Mouse (Mus musculus): ENCODE data around the gene Pwp2. TPM values are rescaled to one million over a fixed set of nuclear protein-coding genes. Genes with fewer than 3 reads are reported as not detected.
"Not testable (repeated sequence)": the region's sequence is repeated elsewhere in the genome, so short reads cannot be mapped to it uniquely, and the experiment has no call there.

The Pwp2 gene
- total RNA-seq, 2 experiments from 2014 or later, result 18.1 to 21.0 TPM

DNA sequence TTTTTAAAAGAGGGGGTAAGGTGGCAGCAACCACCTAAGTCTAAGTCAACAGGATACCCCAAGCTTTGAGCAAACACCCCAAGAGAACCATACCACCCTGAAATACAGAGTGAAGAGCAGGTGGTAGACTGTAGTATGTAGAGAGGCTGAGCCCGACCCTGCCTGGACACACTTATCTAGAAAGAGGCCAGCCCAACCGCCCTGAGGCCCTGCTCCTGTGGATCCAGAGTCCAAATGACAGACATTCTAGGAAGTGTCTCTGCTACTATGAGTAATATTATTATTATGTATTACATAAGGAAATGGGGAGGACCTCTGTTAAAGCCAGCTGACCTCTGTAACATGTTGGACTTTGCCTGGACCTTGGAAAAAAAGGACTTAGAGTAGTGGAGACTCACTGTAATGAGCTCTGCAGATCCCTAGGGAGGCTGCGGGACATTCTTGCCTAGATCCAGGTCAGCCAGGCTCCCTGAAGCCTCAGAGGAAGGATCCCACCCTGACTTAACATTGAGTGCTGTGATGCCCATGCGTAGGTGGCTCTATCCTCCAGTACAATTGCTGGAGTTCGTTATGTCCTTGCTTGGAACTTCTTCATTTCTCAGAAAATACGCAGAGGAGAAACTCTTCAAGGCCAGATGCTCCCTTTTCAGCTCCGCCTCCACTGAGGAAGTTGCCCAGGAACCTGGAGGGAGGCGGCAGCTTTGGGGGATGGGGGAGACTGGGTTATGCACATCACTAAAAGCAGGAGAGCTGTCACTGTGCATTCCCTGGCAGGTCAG is 41.0 kb downstream of the Pwp2 start:
- no peak for DNase-seq (ENCODE audit: low spot score in 2 of 2)

DNA sequence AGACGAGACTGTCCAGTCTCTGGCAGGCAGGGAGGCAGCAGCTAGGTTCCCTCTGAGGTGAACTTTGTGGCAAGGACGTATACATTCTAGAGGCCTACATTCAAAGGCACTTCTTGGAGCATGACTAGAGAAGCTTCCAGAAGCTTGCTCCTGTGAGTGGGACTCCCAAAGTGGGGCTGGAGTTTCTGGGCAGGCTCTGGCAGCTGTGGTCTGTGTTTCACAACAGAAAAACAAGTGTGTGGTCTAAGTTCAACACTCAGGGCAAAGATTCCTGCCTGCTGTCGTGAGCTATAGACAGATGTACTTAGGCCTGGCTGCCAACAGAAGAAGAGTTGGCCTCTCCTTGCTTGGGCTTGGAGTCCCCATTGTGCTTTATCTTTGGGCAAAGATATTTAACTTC is 44.1 kb downstream of the Pwp2 start:
- no peak for DNase-seq (ENCODE audit: low spot score in 2 of 2)

DNA sequence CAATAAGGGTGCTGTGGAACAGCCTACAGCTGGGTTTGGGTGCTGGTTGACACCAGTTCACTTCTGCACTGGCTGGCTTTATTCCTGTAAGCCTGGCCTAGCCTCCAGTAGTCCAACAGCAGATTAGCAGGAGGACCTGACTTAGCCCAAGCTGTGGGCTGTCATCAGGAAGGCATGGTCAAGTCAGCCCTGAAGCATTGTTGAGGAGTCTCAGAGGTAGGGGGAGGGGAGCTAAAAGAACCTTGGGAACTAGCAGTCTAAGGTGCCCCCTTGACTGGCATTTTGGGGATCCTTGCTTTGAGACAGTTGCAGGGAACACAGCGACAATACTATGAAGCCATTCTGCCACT is 44.7 kb downstream of the Pwp2 start:
- no peak for DNase-seq (ENCODE audit: low spot score in 2 of 2)

DNA sequence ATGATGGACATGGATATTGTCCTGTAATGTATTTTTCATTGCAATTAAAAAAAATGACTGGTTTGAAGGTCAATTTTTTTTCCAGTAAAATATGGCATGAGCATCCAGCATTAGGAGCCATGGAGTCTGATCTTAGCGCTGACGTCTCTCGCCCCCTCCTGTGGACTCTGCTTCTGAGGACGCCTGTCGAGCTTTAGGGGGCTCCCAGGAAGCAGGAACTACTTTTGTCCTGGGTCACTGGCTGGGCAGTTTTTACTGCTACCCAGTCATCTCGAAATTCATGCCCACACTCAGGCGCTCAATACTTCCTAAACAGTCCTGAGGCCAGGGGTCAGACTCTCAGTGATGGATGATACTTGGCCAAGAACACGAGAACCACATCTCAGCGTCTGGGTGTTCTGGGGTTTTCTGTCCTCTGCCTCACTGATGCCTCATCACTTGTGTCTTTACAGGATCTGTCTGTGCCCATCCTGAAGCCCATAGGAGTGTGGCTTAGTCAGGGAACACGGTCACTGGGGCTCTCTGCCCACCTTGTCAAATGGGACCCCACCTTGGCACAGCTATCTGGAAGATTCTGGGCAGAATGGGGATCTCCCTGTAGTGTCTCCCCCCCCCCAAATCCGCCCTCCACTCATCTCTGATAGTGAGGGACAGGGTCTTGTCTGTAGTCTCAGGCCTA is 45.2 kb downstream of the Pwp2 start:
- no peak for DNase-seq (ENCODE audit: low spot score in 2 of 2)

DNA sequence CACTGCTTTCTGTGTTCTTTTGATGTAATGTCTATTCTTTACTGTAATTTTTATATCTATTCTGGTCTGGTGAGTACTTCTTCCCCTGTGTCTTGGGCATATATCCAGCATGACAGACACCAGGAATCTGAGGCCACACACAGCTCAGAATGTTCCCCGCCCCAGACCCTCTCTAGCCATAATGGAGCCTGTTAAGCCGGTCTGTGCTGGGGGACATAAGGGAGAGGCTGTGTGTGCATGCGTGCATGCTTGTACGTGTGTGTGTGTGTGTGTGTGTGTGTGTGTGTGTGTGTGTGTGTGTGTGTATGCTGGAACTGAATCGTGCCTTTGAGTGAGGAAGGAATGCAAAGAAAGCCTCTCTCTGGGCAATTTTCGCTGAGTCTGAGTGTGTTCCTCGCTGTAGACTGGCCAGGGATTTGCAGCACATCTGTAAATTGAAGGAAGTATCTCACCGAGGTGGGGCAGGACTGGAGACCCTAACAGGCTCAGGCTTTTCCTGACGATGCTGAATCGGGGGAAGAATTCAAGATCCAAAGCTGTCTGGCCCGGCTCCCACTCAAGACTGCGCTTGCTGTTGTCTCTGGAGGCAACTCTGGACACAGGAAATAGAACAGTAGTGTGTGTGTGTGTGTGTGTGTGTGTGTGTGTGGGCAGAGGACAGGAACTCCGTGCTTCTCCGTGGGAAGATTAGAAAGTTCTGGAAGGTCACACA is 46.0 kb downstream of the Pwp2 start:
- DNase-seq (ENCODE audit: low spot score in 2 of 2), result no peak

DNA sequence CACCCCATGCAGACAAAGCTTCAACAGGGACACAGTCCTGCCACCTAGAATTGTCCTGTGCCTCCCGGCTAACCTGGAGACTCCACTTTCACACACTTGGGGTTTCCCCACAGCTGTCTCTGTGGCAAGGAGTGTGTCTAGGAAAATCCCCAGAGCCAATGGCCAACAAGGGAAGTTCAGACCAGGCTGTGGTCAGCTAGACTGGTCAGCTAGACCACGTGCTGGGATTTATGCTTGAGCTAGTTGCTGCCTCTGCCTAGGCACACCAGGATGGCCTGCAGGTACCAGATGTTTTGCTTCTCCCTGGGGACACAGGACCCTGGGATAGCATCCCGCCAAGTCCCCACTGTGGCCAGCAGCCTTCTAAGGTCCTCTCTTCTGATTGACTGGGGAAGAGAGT is 47.8 kb downstream of the Pwp2 start:
- no peak for DNase-seq (ENCODE audit: low spot score in 2 of 2)

DNA sequence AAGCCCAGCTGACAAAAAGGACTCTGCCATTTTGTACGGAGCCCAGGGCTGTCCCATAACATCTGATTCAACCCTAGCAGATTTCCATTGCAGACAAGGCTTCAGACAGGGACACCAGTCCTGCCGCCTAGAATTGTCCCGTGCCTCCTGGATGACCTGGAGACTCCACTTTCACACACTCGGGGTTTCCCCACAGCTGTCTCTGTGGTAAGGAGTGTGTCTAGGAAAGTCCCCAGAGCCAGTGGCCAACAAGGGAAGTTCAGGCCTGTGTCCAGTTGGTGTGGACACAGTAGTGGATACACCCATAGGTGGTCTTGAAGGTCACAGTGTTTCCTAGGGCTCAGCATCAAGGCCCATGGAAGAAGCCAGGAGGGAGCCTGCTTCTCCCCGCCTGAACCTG is 49.0 kb downstream of the Pwp2 start:
- no peak for DNase-seq (ENCODE audit: low spot score in 2 of 2)

DNA sequence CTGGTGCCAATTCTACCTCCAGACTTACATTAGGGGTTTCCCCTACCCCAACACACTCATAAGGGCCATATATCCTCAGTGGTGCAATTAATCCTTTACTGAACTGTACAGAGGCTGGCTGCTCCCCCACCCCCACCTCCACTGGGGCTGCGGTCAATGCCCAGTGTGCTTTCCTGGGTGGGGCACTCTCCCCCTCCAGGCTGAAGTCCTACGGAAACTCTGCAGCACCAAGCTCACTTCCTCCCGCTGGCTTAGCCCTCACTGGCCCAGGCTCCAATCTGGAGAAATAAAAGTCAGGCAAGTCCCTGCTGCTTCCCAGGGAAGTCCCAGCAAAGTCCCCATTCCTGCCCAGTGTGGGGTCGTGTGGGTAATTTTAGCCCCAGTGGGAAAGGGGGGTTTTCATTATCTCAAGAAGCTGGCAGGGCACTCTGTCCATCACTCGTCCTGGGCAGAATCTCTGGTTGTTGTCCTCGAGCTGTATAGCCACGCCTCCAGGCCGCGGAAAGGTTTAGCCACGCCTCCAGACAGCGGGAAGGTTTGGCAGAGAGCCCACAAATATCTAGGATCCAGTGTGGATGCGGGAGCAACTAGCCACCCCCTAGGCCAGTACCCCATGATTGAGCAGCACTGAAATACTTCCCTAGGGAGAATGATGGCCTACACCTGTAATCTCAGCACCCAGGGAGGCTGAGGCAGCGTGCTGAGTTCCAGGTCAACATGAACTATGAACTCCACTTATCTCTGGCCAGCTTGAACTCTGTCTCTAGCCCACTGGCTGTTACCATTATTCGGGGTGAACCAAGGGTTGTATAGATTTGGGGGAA is 49.8 kb downstream of the Pwp2 start:
- DNase-seq (ENCODE audit: low spot score in 2 of 2), result no peak

DNA sequence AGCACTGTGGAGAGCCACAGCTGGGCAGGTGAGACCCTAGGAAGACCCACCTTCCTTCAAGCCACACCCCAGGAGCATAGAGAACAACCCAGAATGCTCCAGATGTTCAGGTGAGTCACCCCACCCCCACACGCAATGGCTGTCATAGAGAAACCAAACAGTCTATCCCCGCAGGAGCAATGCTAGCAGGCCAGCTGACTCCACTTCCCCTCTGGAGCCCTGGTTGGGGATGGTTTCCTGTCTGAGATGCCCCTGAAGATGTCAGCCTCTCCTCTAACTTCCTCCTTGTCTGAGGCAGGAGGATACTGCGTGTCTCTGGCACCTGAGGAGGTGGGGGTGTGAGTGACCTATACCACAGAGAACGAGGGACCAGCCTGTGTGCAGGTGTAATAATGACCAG is 50.5 kb downstream of the Pwp2 start:
- no peak for DNase-seq (ENCODE audit: low spot score in 2 of 2)

DNA sequence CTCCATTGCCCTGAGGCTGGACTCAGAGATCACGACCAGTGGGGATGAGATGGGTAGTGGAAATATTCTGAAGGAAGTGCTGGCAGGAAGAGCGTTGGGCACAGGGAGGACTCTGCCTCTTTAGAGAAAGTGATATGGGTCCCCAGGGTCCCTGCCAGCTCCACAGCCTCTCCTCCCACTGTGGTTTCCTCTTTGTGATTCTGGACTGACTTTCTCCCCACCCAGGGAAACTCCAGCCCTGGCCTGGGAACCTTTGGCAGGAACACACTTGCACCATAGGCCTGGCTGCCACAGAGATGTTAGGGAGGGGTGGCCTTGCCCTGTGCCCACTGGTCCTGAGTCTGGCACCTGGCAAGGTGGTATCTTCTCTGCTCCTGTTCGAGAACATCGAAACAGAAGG is 55.0 kb downstream of the Pwp2 start:
- DNase-seq (ENCODE audit: low spot score in 2 of 2), result no peak

DNA sequence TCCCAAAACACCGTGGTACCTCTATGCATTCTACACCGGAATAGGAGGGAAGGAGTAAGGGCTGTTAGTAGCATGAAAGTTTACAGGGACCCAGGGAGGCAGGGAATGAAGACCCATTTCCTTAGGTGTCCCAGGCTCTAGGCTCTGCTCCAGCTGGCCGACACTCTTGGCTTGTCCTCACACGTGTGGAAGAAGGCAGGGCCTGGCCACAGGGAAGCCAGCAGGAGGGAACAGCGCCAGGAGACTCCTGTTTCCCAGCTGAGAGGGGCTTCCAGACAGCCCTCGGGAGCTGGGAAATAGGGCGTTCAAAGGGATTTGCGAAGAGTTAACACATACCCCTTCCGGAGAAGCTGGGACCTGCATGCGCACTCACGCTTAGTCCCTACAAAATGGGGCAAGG is 55.5 kb downstream of the Pwp2 start:
- peak; percentile 29 to 53 for DNase-seq (ENCODE audit: low spot score in 2 of 2)

DNA sequence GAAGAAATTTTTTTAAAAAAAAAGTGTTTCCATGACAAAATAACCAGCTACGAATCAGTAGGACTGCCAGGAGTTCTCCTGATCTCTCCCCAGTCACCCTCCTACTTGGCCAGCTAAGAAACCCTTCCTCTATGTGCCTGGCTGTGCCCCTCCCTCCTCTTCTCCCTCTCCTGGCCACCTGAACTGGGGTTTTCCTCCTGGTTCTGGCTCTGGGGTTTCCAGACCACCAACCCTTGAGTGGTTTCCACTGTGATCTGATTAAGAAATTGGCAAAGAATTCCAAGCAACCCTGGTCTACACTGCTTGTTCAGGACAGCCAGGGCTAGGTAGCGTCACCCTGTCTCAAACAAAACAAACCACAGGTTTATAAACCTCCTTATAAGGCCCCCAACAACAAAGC is 56.3 kb downstream of the Pwp2 start:
- no peak for DNase-seq (ENCODE audit: low spot score in 2 of 2)

DNA sequence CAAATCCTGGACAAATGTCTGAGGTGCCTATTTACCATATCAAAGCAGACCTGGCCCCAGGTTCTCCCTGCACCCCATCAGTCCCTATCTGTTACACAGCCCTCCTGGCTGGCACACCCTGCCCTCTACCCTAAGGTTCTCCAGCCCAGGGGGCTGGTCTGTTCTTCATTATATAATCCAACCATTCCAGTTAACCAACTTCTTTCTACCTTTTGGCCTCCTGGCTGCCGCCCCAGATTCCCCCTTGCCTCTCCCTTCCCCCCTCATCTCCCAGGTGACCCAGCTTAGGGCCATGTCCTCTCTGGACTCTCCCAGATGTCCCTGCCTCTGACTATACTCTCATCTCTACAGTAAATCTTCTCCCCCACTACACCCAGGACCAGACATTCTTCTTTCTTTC is 57.0 kb downstream of the Pwp2 start:
- DNase-seq (ENCODE audit: low spot score in 2 of 2), result no peak

DNA sequence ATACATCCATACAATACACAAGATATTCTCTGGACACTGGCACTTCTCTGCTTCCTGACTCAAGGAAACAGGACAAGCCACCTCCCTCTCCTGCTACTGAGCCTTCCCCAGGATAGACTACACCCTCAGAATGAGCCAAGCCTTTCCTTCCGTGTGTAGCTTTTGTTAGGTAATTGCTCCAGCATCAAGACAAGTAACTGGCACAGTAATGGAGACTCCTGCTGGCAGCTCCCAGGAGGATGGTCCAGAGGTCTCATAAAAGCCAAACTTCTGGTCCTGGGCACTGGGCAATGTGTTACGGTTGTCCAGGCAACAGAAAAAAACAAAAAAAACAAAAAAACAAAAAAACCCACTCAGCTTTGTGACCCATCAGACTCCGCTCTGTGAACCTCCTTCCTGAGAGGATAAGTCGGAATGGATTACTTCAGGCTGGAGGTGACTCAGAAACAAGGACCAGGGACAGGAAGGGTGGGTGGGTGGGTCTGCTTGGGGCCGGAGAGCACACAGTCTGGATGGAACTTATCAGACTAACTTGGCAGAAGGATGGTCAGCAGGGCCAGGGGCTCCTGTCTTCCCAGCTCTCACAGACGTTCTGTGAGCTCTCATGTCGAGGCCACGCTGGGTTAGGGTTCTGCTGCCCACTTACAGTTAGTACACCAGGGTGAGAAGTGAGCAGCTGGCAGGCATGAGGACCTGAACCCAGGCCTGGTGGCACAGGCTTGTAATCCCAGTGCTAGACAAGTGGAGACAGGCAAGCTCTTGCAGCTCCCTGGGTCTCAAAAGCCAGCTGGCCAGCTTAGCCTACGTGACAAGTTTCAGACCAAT is 57.7 kb downstream of the Pwp2 start:
- DNase-seq (ENCODE audit: low spot score in 2 of 2), result no peak

DNA sequence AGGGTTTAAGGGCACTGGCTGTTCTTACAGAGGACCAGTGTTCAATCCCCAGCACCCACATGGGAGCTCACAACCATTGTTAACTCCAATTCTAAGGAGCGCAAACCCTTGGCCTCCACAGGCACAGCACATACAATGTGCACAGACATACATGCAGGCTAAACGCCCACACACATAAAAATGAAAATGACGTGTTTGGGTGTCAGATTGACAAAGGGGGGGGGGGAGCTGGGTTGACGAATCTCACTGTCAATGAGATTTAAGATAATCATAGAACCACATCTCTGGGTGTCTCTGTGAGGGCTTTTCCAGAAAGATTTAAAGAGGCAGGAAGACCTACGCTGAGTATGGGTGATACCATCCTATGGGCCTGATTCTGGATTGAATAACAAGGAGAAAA is 58.6 kb downstream of the Pwp2 start:
- no peak for DNase-seq (ENCODE audit: low spot score in 2 of 2)

DNA sequence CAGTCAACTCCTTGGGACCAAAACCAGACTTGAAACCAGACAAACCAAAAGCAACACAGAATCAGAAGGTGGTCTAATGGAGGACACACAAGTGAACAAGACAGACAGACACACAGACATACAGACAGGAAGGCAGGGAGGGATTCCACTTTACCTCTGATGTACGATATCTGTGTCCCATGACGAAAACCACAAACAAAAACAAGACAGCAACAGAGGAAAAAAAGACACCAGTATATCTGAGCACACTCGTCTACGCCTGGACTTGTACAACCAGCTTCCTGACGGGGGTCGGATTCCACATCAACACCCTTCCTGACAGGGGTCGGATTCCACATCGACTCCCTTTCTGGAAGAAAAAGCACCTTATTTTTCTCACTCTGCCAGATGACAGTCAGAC is 59.9 kb downstream of the Pwp2 start:
- DNase-seq (ENCODE audit: low spot score in 2 of 2), result not testable (repeated sequence)

DNA sequence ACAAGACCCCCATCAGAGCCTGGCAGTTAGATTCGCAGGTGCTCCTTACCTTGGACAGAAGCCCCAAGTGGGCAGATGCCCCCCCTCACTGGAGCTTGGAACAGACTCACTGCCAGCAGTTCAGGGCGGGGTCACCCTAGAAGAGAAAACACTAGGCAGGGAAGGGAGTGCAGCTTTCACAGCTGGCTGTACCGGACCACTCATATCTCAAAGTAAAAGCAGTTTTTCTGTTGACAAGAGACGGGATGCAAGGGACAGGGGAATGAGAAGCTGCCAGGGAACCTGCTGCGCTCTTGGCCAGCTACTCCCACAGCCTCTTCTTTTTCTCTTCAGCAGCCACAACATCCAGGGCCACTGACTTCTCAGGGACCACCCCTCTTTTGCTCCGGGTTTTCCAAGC is 60.8 kb downstream of the Pwp2 start:
- DNase-seq (ENCODE audit: low spot score in 2 of 2), result not testable (repeated sequence)

All from layer of hippocampus, postnatal 10 days (tissue).